Mouse (Mus musculus): ENCODE measurements around the gene 4930572O03Rik. TPM values are rescaled to one million over a fixed set of nuclear protein-coding genes. Genes with fewer than 3 reads are reported as not detected.
"Not testable (repeated sequence)": the region's sequence is repeated elsewhere in the genome, so short reads cannot be mapped to it uniquely, and the experiment has no call there.

Gene 4930572O03Rik
- polyA plus RNA-seq, 2 experiments from 2014 or later, result not detected

DNA sequence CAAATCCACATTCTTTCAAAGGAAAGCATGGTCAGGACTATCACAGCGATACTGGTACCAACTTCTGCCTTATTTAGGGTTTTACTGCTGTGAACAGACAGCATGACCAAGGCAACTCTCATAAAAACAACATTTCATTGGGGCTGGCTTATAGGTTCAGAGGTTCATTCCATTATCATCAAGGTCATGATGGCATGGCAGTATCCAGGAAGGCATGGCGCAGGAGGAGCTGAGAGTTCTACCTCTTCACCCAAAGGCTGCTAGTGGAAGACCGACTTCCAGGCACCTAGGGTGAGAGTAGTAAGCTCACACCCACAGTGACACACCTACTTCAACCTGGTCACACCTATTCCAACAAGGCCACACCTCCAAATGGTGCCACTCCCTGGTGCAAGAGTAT, 40.7 kb downstream of the 4930572O03Rik start:
- ATAC-seq, result not testable (repeated sequence)

DNA sequence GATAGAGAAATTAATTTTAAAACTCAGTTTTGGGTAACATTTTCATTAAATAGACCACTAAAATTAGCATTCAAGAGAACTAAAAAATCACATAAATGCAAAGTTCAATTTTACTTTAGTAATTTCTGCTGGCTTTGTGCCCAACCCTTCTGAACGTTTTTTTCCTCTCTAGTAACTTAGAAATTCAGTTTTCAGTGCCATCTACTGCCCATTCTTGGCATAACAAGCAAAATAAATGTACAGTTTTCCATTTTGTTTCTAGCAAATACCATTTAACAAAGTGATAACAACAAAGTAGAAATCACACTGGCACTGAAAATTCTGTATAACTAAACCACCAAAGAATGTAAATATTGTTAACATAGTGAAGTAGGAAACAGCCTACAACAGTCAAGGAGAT, 46.2 kb downstream of the 4930572O03Rik start:
- not testable (repeated sequence) for ATAC-seq

DNA sequence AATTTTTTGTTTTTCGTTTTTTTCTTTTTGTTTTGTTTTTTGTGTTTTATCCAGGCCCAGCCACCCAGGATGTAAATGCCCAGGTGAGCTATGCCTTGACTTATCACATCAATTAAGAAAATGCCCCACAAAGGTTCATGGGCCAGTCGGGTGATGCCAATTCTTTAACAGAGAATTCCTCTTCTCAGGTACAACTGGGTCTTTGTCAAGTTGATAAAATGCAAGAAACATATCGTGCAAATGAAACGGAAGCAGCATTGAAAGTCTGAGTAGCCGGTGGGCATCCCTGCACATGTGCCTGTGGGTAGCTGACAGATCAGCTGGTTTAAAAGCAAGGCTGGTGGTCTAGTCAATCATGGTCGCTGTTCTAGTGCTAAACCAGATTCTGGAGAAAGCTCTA, 50.2 kb downstream of the 4930572O03Rik start:
- not testable (repeated sequence) for ATAC-seq

- not testable (repeated sequence) for ATAC-seq
Observed at GRCm38 (mm10) chr5:15603585-15603984, 53.3 kb downstream of the 4930572O03Rik start.

DNA sequence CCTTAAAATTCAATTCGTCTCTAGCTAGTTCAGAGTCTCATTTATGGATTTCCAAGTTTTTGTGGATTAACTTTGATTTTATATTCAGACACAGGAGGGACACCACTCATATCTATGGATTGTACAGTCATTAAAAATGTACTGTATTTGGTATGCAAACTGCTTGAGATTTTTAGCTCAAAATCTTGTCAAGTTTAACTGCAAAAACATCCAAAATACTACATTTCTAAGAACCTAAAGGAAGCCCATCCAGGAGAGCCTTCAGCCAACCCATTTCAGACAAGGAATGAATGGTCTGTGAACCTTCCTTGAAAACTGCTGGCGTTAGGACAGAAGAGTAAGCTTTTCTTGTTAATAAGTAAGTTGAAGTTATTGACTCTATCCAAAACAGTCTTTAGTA, 53.9 kb downstream of the 4930572O03Rik start:
- not testable (repeated sequence) for ATAC-seq

- ATAC-seq, result not testable (repeated sequence)
Observed at GRCm38 (mm10) chr5:15602424-15602947, 54.4 kb downstream of the 4930572O03Rik start.

Other genes with a start within 250 kb of the 4930572O03Rik start
- gene Gm21149, start 180.5 kb downstream of the 4930572O03Rik start, polyA plus RNA-seq (2017; shearing (Covaris generic)), result not detected
- not detected for gene Gm21190, start 127.8 kb downstream of the 4930572O03Rik start, polyA plus RNA-seq (2017; shearing (Covaris generic))
- not detected for gene Gm21083, start 79.7 kb downstream of the 4930572O03Rik start, polyA plus RNA-seq (2017; shearing (Covaris generic))
- gene Speer4d, start 38.0 kb downstream of the 4930572O03Rik start, polyA plus RNA-seq (2017; shearing (Covaris generic)), result not detected
- gene Speer4c, start 57.2 kb upstream of the 4930572O03Rik start, polyA plus RNA-seq (2017; shearing (Covaris generic)), result not detected

Data from activated CD4-positive, CD25-positive, alpha-beta regulatory T cell, adult 4 months (primary cell).